Mouse (Mus musculus): ENCODE measurements at regions not wholly inside any gene's neighbourhood (a gene's known extent, or its start where the extent isn't known, plus 50 kb on each side); places are given as distances from the start of the nearest gene placed in this dataset.

GRCm38 (mm10) chr16:77329160-77329691, 272.7 kb downstream of the Gm11146 start:
- H3K9me3 ChIP-seq (replicated peaks): peaks cover 8% of the 10 kb centered on the region
- H3K4me3 ChIP-seq (ENCODE audit: low read depth, low read length): no peak overlapping the region
- H3K27me3 ChIP-seq (ENCODE audit: insufficient read depth, low read length): no peaks in the 10 kb centered on the region
- ATAC-seq (ENCODE audit: extremely low read depth, insufficient number of reproducible peaks, low FRiP score, poor library complexity, severe bottlenecking): no peak
- TF ChIP-seq CTCF (IDR thresholded peaks at IDR 0.05; ENCODE audit: low read depth, low read length) (no peak), GATA2 (IDR thresholded peaks at IDR 0.05; ENCODE audit: borderline replicate concordance, low read depth, low read length) (no peak), GATA1 (IDR thresholded peaks at IDR 0.05; ENCODE audit: borderline replicate concordance, low read length) (no peak), POLR2AphosphoS5 (IDR thresholded peaks at IDR 0.05; ENCODE audit: insufficient replicate concordance, low read depth, low read length) (no peak), TAL1 (conservative IDR thresholded peaks at IDR 0.05; ENCODE audit: low read depth, low read length) (no peak)
- no peaks in the 10 kb centered on the region for H3K36me3 ChIP-seq (replicated peaks)
- DNase-seq (ENCODE audit: low spot score): no peak
- no peaks in the 10 kb centered on the region for H3K4me1 ChIP-seq (ENCODE audit: insufficient read depth, low read depth, low read length)

- TF ChIP-seq GATA2 (IDR thresholded peaks at IDR 0.05; ENCODE audit: borderline replicate concordance, low read depth, low read length) (no peak), POLR2AphosphoS5 (IDR thresholded peaks at IDR 0.05; ENCODE audit: insufficient replicate concordance, low read depth, low read length) (no peak), CTCF (IDR thresholded peaks at IDR 0.05; ENCODE audit: low read depth, low read length) (no peak), TAL1 (conservative IDR thresholded peaks at IDR 0.05; ENCODE audit: low read depth, low read length) (no peak), GATA1 (IDR thresholded peaks at IDR 0.05; ENCODE audit: borderline replicate concordance, low read length) (no peak)
- Histone ChIP-seq H3K4me3 (ENCODE audit: low read depth, low read length) (no peak overlapping the region), H3K36me3 (replicated peaks) (no peaks in the 10 kb centered on the region), H3K4me1 (ENCODE audit: insufficient read depth, low read depth, low read length) (no peaks in the 10 kb centered on the region), H3K9me3 (replicated peaks) (peaks cover 8% of the 10 kb centered on the region), H3K27me3 (ENCODE audit: insufficient read depth, low read length) (no peaks in the 10 kb centered on the region)
- DNase-seq (ENCODE audit: low spot score) (no peak), ATAC-seq (ENCODE audit: extremely low read depth, insufficient number of reproducible peaks, low FRiP score, poor library complexity, severe bottlenecking) (no peak)
Observed at GRCm38 (mm10) chr16:77328628-77329159, 273.2 kb downstream of the Gm11146 start.

GRCm38 (mm10) chr16:77328049-77328448, 273.8 kb downstream of the Gm11146 start:
- no peak for ATAC-seq (ENCODE audit: extremely low read depth, insufficient number of reproducible peaks, low FRiP score, poor library complexity, severe bottlenecking)
- TF ChIP-seq GATA2 (IDR thresholded peaks at IDR 0.05; ENCODE audit: borderline replicate concordance, low read depth, low read length): no peak
- no peak for TF ChIP-seq GATA1 (IDR thresholded peaks at IDR 0.05; ENCODE audit: borderline replicate concordance, low read length)
- TF ChIP-seq POLR2AphosphoS5 (IDR thresholded peaks at IDR 0.05; ENCODE audit: insufficient replicate concordance, low read depth, low read length): no peak
- TF ChIP-seq CTCF (IDR thresholded peaks at IDR 0.05; ENCODE audit: low read depth, low read length): no peak
- no peak for TF ChIP-seq TAL1 (conservative IDR thresholded peaks at IDR 0.05; ENCODE audit: low read depth, low read length)
- H3K4me1 ChIP-seq (ENCODE audit: insufficient read depth, low read depth, low read length): no peaks in the 10 kb centered on the region
- peaks cover 8% of the 10 kb centered on the region for H3K9me3 ChIP-seq (replicated peaks)
- no peak overlapping the region for H3K4me3 ChIP-seq (ENCODE audit: low read depth, low read length)
- no peaks in the 10 kb centered on the region for H3K27me3 ChIP-seq (ENCODE audit: insufficient read depth, low read length)
- DNase-seq (ENCODE audit: low spot score): no peak
- H3K36me3 ChIP-seq (replicated peaks): no peaks in the 10 kb centered on the region

- no peak for TF ChIP-seq GATA2 (IDR thresholded peaks at IDR 0.05; ENCODE audit: borderline replicate concordance, low read depth, low read length)
- TF ChIP-seq TAL1 (conservative IDR thresholded peaks at IDR 0.05; ENCODE audit: low read depth, low read length): no peak
- TF ChIP-seq CTCF (IDR thresholded peaks at IDR 0.05; ENCODE audit: low read depth, low read length): no peak
- no peak for TF ChIP-seq GATA1 (IDR thresholded peaks at IDR 0.05; ENCODE audit: borderline replicate concordance, low read length)
- no peak for TF ChIP-seq POLR2AphosphoS5 (IDR thresholded peaks at IDR 0.05; ENCODE audit: insufficient replicate concordance, low read depth, low read length)
- Histone ChIP-seq H3K4me3 (ENCODE audit: low read depth, low read length) (no peak overlapping the region), H3K4me1 (ENCODE audit: insufficient read depth, low read depth, low read length) (no peaks in the 10 kb centered on the region), H3K36me3 (replicated peaks) (no peaks in the 10 kb centered on the region), H3K9me3 (replicated peaks) (no peaks in the 10 kb centered on the region), H3K27me3 (ENCODE audit: insufficient read depth, low read length) (no peaks in the 10 kb centered on the region)
- DNase-seq (ENCODE audit: low spot score): no peak
- no peak for ATAC-seq (ENCODE audit: extremely low read depth, insufficient number of reproducible peaks, low FRiP score, poor library complexity, severe bottlenecking)
Observed at GRCm38 (mm10) chr16:77322338-77322737, 279.6 kb downstream of the Gm11146 start.

- H3K9me3 ChIP-seq (replicated peaks): no peaks in the 10 kb centered on the region
- TF ChIP-seq GATA1 (IDR thresholded peaks at IDR 0.05; ENCODE audit: borderline replicate concordance, low read length) (no peak), GATA2 (IDR thresholded peaks at IDR 0.05; ENCODE audit: borderline replicate concordance, low read depth, low read length) (no peak), TAL1 (conservative IDR thresholded peaks at IDR 0.05; ENCODE audit: low read depth, low read length) (no peak), CTCF (IDR thresholded peaks at IDR 0.05; ENCODE audit: low read depth, low read length) (no peak), POLR2AphosphoS5 (IDR thresholded peaks at IDR 0.05; ENCODE audit: insufficient replicate concordance, low read depth, low read length) (no peak)
- no peaks in the 10 kb centered on the region for H3K27me3 ChIP-seq (ENCODE audit: insufficient read depth, low read length)
- DNase-seq (ENCODE audit: low spot score) (no peak), ATAC-seq (ENCODE audit: extremely low read depth, insufficient number of reproducible peaks, low FRiP score, poor library complexity, severe bottlenecking) (no peak)
- no peaks in the 10 kb centered on the region for H3K4me1 ChIP-seq (ENCODE audit: insufficient read depth, low read depth, low read length)
- no peak overlapping the region for H3K4me3 ChIP-seq (ENCODE audit: low read depth, low read length)
- H3K36me3 ChIP-seq (replicated peaks): no peaks in the 10 kb centered on the region
Observed at GRCm38 (mm10) chr16:77318150-77318549, 283.7 kb downstream of the Gm11146 start.

GRCm38 (mm10) chr16:77315354-77315753, 286.5 kb downstream of the Gm11146 start:
- Histone ChIP-seq H3K4me3 (ENCODE audit: low read depth, low read length) (no peak overlapping the region), H3K4me1 (ENCODE audit: insufficient read depth, low read depth, low read length) (no peaks in the 10 kb centered on the region), H3K36me3 (replicated peaks) (no peaks in the 10 kb centered on the region), H3K27me3 (ENCODE audit: insufficient read depth, low read length) (no peaks in the 10 kb centered on the region), H3K9me3 (replicated peaks) (no peaks in the 10 kb centered on the region)
- no peak for DNase-seq (ENCODE audit: low spot score)
- TF ChIP-seq GATA2 (IDR thresholded peaks at IDR 0.05; ENCODE audit: borderline replicate concordance, low read depth, low read length) (no peak), TAL1 (conservative IDR thresholded peaks at IDR 0.05; ENCODE audit: low read depth, low read length) (no peak), CTCF (IDR thresholded peaks at IDR 0.05; ENCODE audit: low read depth, low read length) (no peak), GATA1 (IDR thresholded peaks at IDR 0.05; ENCODE audit: borderline replicate concordance, low read length) (no peak), POLR2AphosphoS5 (IDR thresholded peaks at IDR 0.05; ENCODE audit: insufficient replicate concordance, low read depth, low read length) (no peak)
- ATAC-seq (ENCODE audit: extremely low read depth, insufficient number of reproducible peaks, low FRiP score, poor library complexity, severe bottlenecking): no peak

Data from G1E (cell line).